Mouse (Mus musculus): ENCODE results near the gene Slc29a2. TPM values are rescaled to one million over a fixed set of nuclear protein-coding genes. Genes with fewer than 3 reads are reported as not detected.
A peak's percentile ranks its signal among the peaks of the same experiment; 100 is the strongest.

Slc29a2 gene
- polyA plus RNA-seq, 1 experiment from 2014 or later: 4.9 TPM

GRCm38 (mm10) chr19:5018191-5018590 lies 5.5 kb upstream of the Slc29a2 start:
- no peak for DNase-seq (ENCODE audit: low spot score)
- no peaks in the 10 kb centered on the region for H3K9me3 ChIP-seq (replicated peaks; ENCODE audit: low read length)
- 86% methylated on average over 3 of the region's 3 CpGs for WGBS

GRCm38 (mm10) chr19:5021416-5021815 lies 2.2 kb upstream of the Slc29a2 start:
- no peak for TF ChIP-seq CTCF (IDR thresholded peaks at IDR 0.05; ENCODE audit: low read depth)
- peaks cover 3% of the 10 kb centered on the region; the same call in 1 of the 2 replicates for H3K4me1 ChIP-seq (replicated peaks; ENCODE audit: insufficient read depth, low read length)
- DNase-seq (ENCODE audit: low spot score) (no peak), ATAC-seq (replicated peaks; ENCODE audit: low FRiP score, low read depth) (no peak)
- H3K9ac ChIP-seq (ENCODE audit: low read depth, low read length): no peak overlapping the region
- H3K27me3 ChIP-seq (ENCODE audit: insufficient read depth, low read length): no peaks in the 10 kb centered on the region
- 77% methylated on average over 2 of the region's 2 CpGs for WGBS
- H3K4me2 ChIP-seq (ENCODE audit: low read length): no peak overlapping the region
- H3K9me3 ChIP-seq (replicated peaks; ENCODE audit: low read length): no peaks in the 10 kb centered on the region
- no peak overlapping the region for H3K27ac ChIP-seq
- no peak overlapping the region for H3K4me3 ChIP-seq (replicated peaks; ENCODE audit: low read depth, low read length)
- 0 out of 2 replicates have a peak, but pooled peaks cover 4% of the 10 kb centered on the region for H3K36me3 ChIP-seq (ENCODE audit: insufficient read depth, low read length)

More at GRCm38 (mm10) chr19:5018191-5018590, 5.5 kb upstream of the Slc29a2 start:
- H3K27ac ChIP-seq: no peak overlapping the region
- TF ChIP-seq CTCF (IDR thresholded peaks at IDR 0.05; ENCODE audit: low read depth): no peak
- H3K27me3 ChIP-seq (ENCODE audit: insufficient read depth, low read length): no peaks in the 10 kb centered on the region
- H3K4me2 ChIP-seq (ENCODE audit: low read length): no peak overlapping the region
- H3K9ac ChIP-seq (ENCODE audit: low read depth, low read length): no peak overlapping the region
- H3K4me3 ChIP-seq (replicated peaks; ENCODE audit: low read depth, low read length): no peak overlapping the region
- H3K4me1 ChIP-seq (replicated peaks; ENCODE audit: insufficient read depth, low read length): peaks cover 7% of the 10 kb centered on the region; the same call in 1 of the 2 replicates
- H3K36me3 ChIP-seq (ENCODE audit: insufficient read depth, low read length): no peaks in the 10 kb centered on the region
- ATAC-seq (replicated peaks; ENCODE audit: low FRiP score, low read depth): no peak

- H3K36me3 ChIP-seq (ENCODE audit: insufficient read depth, low read length): 0 out of 2 replicates have a peak, but pooled peaks cover 15% of the 10 kb centered on the region
- no peak overlapping the region for H3K4me3 ChIP-seq (replicated peaks; ENCODE audit: low read depth, low read length)
- TF ChIP-seq CTCF (IDR thresholded peaks at IDR 0.05; ENCODE audit: low read depth): no peak
- no peaks in the 10 kb centered on the region for H3K27me3 ChIP-seq (ENCODE audit: insufficient read depth, low read length)
- H3K4me1 ChIP-seq (replicated peaks; ENCODE audit: insufficient read depth, low read length): no peaks in the 10 kb centered on the region
- no peaks in the 10 kb centered on the region for H3K9me3 ChIP-seq (replicated peaks; ENCODE audit: low read length)
- no peak overlapping the region for H3K9ac ChIP-seq (ENCODE audit: low read depth, low read length)
- no peak overlapping the region for H3K27ac ChIP-seq
- WGBS: 84% methylated on average over 8 of the region's 8 CpGs
- DNase-seq (ENCODE audit: low spot score) (no peak), ATAC-seq (replicated peaks; ENCODE audit: low FRiP score, low read depth) (no peak)
- no peak overlapping the region for H3K4me2 ChIP-seq (ENCODE audit: low read length)
Measured at GRCm38 (mm10) chr19:5026111-5026510, 2.5 kb downstream of the Slc29a2 start.

- H3K4me1 ChIP-seq (replicated peaks; ENCODE audit: insufficient read depth, low read length): no peaks in the 10 kb centered on the region
- H3K9ac ChIP-seq (ENCODE audit: low read depth, low read length): no peak overlapping the region
- no peak overlapping the region for H3K4me2 ChIP-seq (ENCODE audit: low read length)
- 73% methylated on average over 3 of the region's 3 CpGs for WGBS
- no peak overlapping the region for H3K27ac ChIP-seq
- H3K27me3 ChIP-seq (ENCODE audit: insufficient read depth, low read length): no peaks in the 10 kb centered on the region
- H3K4me3 ChIP-seq (replicated peaks; ENCODE audit: low read depth, low read length): no peak overlapping the region
- no peak for TF ChIP-seq CTCF (IDR thresholded peaks at IDR 0.05; ENCODE audit: low read depth)
- 0 out of 2 replicates have a peak, but pooled peaks cover 13% of the 10 kb centered on the region for H3K36me3 ChIP-seq (ENCODE audit: insufficient read depth, low read length)
- ATAC-seq (replicated peaks; ENCODE audit: low FRiP score, low read depth) (no peak), DNase-seq (ENCODE audit: low spot score) (no peak)
- H3K9me3 ChIP-seq (replicated peaks; ENCODE audit: low read length): no peaks in the 10 kb centered on the region
Measured at GRCm38 (mm10) chr19:5032686-5033085, 9.0 kb downstream of the Slc29a2 start.

- Histone ChIP-seq H3K4me3 (replicated peaks; ENCODE audit: low read depth, low read length) (no peak overlapping the region), H3K9ac (ENCODE audit: low read depth, low read length) (no peak overlapping the region), H3K27me3 (ENCODE audit: insufficient read depth, low read length) (no peaks in the 10 kb centered on the region), H3K4me1 (replicated peaks; ENCODE audit: insufficient read depth, low read length) (peaks cover 18% of the 10 kb centered on the region), H3K36me3 (ENCODE audit: insufficient read depth, low read length) (no peaks in the 10 kb centered on the region), H3K9me3 (replicated peaks; ENCODE audit: low read length) (no peaks in the 10 kb centered on the region), H3K4me2 (ENCODE audit: low read length) (no peak overlapping the region), H3K27ac (no peak overlapping the region)
- WGBS: 80% methylated on average over 4 of the region's 4 CpGs
- ATAC-seq (replicated peaks; ENCODE audit: low FRiP score, low read depth): no peak
- DNase-seq (ENCODE audit: low spot score): no peak
- TF ChIP-seq CTCF (IDR thresholded peaks at IDR 0.05; ENCODE audit: low read depth): no peak
Measured at GRCm38 (mm10) chr19:5036577-5036976, 12.9 kb downstream of the Slc29a2 start.

- peak overlapping the region; percentile 98 for H3K4me2 ChIP-seq (ENCODE audit: low read length)
- 4% methylated on average over 32 of the region's 32 CpGs for WGBS
- no peak for TF ChIP-seq CTCF (IDR thresholded peaks at IDR 0.05; ENCODE audit: low read depth)
- peak overlapping the region; percentile 90 for H3K9ac ChIP-seq (ENCODE audit: low read depth, low read length)
- peaks cover 23% of the 10 kb centered on the region for H3K4me1 ChIP-seq (replicated peaks; ENCODE audit: insufficient read depth, low read length)
- no peaks in the 10 kb centered on the region for H3K36me3 ChIP-seq (ENCODE audit: insufficient read depth, low read length)
- H3K4me3 ChIP-seq (replicated peaks; ENCODE audit: low read depth, low read length): peak overlapping the region; percentile 79
- H3K27me3 ChIP-seq (ENCODE audit: insufficient read depth, low read length): no peaks in the 10 kb centered on the region
- H3K9me3 ChIP-seq (replicated peaks; ENCODE audit: low read length): no peaks in the 10 kb centered on the region
- DNase-seq (ENCODE audit: low spot score) (peak; percentile 76), ATAC-seq (replicated peaks; ENCODE audit: low FRiP score, low read depth) (peak; percentile 22; the same call in 1 of the 2 replicates)
- peak overlapping the region; percentile 64 for H3K27ac ChIP-seq
Measured at GRCm38 (mm10) chr19:5037678-5038571, 14.3 kb downstream of the Slc29a2 start.
